Mouse (Mus musculus) erythroblast, adult 5-6 weeks (primary cell): ENCODE results near the gene Olfr830. TPM values are rescaled to one million over a fixed set of nuclear protein-coding genes. Genes with fewer than 3 reads are reported as not detected.
"Not testable (repeated sequence)": the region's sequence is repeated elsewhere in the genome, so short reads cannot be mapped to it uniquely, and the experiment has no call there.

Source experiments
- ATAC-seq: replicated peaks from 2 replicates; pipeline ENCODE4 v1.8.0; 2016; ENCODE audit warnings: moderate number of reproducible peaks, mild to moderate bottlenecking, moderate TSS enrichment, inconsistent platforms; ENCODE audit not compliant: poor library complexity, low FRiP score, severe bottlenecking
- total RNA-seq, 2 experiments: library from RNA; stranded (forward) in 1 of 2; stranded (reverse) in 1 of 2; fragments of 150-400 nt in 1 of 2; fragments of 200-764, 138-1000 nt in 1 of 2; gene quantifications; 2 replicates each; pipeline versions ENCODE4 v1.2.3 to v1.2.4; 2015 to 2017; ENCODE audit warnings: low replicate concordance in 2 of 2

The Olfr830 gene
- total RNA-seq (2015; ENCODE audit: low replicate concordance), result not detected in 2 replicates
- total RNA-seq (2017; ENCODE audit: low replicate concordance), result not detected in 2 replicates

DNA sequence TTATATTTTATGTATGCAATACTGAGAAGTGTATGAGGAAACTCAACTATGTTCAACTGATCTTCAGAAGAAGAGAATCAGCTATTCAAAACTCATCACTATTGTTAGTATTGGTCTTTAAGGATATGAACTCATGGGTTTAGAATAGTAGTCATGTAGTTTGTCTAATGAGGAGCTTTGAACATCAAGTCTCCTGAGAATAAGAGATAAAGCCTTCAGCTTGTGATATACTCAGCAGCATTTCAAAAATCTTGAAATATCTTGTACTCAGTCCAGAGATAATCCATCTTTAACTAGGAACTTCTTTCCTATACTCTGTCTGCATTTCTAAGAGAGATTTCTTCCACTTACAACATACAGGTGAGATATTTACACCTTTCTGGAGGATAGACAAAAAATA lies at the start of gene Olfr830:
Gene Olfr830 (plus strand): TSS at position 301 of the 400 bp plus-strand sequence.
- no peak for ATAC-seq

DNA sequence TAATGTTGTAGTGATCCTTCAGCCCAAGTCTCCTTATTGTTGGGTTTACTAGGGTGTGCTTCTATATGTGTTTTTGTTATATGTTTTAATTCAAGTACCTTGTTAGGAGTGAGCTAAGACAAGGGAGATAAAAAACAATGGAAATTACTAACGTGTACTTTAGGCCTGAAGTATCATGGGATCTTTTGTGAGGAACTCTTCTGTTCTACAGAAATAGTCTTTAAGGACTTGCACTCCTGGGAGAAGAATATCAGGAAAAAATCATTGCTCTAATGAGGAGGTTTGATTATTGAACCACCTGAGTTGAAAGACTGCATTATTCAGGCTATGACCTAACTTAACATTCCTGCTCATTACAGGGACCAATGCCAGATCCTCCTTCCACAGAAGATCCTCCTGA lies 19.9 kb upstream of the Olfr830 start, which contains the start of gene Olfr829:
Gene Olfr829 (plus strand): TSS at position 301 of the 400 bp plus-strand sequence.
- ATAC-seq, result no peak

DNA sequence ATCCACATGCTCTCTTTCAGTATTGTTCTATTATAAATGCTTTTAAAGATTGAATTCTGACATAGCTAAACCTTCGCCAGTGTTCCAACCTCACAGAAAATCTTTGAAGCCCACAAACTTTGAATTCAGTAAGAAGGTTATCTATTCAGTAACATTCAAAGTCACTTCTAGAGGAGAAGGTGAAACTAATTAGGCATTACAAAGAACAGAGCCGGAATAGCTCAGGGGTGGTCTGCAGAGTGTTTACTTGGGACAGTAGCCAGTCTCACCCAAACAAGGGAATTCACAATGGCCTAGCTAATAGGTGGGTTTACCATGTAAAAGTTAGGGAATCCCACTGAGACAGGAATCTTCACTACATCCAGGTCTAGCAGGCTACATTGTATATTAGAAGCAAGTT lies 33.2 kb downstream of the Olfr830 start:
- ATAC-seq, result not testable (repeated sequence)

DNA sequence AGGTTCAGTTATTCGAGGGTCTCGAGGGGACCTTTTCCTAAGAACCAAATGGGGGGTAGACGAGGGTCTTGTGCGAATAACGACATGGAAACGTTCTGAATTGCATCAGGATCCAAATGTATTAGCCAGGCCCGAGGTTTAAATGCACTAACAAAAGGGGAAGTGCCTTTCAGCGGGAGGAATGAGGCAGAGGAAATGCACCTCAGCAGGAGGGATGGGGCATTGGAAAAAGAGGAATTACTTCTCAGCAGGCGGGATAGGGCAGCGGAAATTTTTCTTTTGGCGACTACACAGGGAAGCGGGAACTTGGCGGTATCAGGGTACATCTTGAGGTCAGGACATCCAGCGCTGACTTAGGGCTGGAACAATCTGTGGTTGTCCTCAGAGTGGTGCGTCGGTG lies 53.4 kb downstream of the Olfr830 start:
- ATAC-seq, result not testable (repeated sequence)

Other genes with a start within 250 kb of the Olfr830 start
- not detected in 2 replicates for gene Muc16, start 200.2 kb upstream of the Olfr830 start, total RNA-seq (2015; ENCODE audit: low replicate concordance)
- gene Muc16, start 200.2 kb upstream of the Olfr830 start, total RNA-seq (2017; ENCODE audit: low replicate concordance), result not detected in 2 replicates
- gene Olfr24, start 110.7 kb upstream of the Olfr830 start, total RNA-seq (2015; ENCODE audit: low replicate concordance), result not detected in 2 replicates
- gene Olfr24, start 110.7 kb upstream of the Olfr830 start, total RNA-seq (2017; ENCODE audit: low replicate concordance), result not detected in 2 replicates
- not detected in 2 replicates for gene Olfr828, start 55.2 kb upstream of the Olfr830 start, total RNA-seq (2015; ENCODE audit: low replicate concordance)
- gene Olfr828, start 55.2 kb upstream of the Olfr830 start, total RNA-seq (2017; ENCODE audit: low replicate concordance), result not detected in 2 replicates
- not detected in 2 replicates for gene Olfr829, start 19.8 kb upstream of the Olfr830 start, total RNA-seq (2015; ENCODE audit: low replicate concordance)
- not detected in 2 replicates for gene Olfr829, start 19.8 kb upstream of the Olfr830 start, total RNA-seq (2017; ENCODE audit: low replicate concordance)
- gene Olfr832, start 62.4 kb downstream of the Olfr830 start, total RNA-seq (2015; ENCODE audit: low replicate concordance), result not detected in 2 replicates
- not detected in 2 replicates for gene Olfr832, start 62.4 kb downstream of the Olfr830 start, total RNA-seq (2017; ENCODE audit: low replicate concordance)
- gene Olfr834, start 113.3 kb downstream of the Olfr830 start, total RNA-seq (2015; ENCODE audit: low replicate concordance), result not detected in 2 replicates
- not detected in 2 replicates for gene Olfr834, start 113.3 kb downstream of the Olfr830 start, total RNA-seq (2017; ENCODE audit: low replicate concordance)
- not detected in 2 replicates for gene Olfr835, start 158.0 kb downstream of the Olfr830 start, total RNA-seq (2015; ENCODE audit: low replicate concordance)
- gene Olfr835, start 158.0 kb downstream of the Olfr830 start, total RNA-seq (2017; ENCODE audit: low replicate concordance), result not detected in 2 replicates
- gene Olfr836, start 245.7 kb downstream of the Olfr830 start, total RNA-seq (2015; ENCODE audit: low replicate concordance), result not detected in 2 replicates
- gene Olfr836, start 245.7 kb downstream of the Olfr830 start, total RNA-seq (2017; ENCODE audit: low replicate concordance), result not detected in 2 replicates